Mouse (Mus musculus) MEL (cell line): ENCODE measurements around the gene Nckap5l. TPM values are rescaled to one million over a fixed set of nuclear protein-coding genes. Genes with fewer than 3 reads are reported as not detected.

Experiments
- DNase-seq: peaks from one replicate; pipeline ENCODE4 v3.0.0; 2011; ENCODE audit warnings: low read depth, low spot score
- H3K27ac ChIP-seq: 2 replicates; pipeline ENCODE4 v1.5.1; 2012; ENCODE audit warnings: low read depth, mild to moderate bottlenecking, control low read depth, low read length, moderate library complexity; ENCODE audit not compliant: control insufficient read depth
- H3K27me3 ChIP-seq, 2 experiments: fragments of 150-350 bp in 1 of 2; sonication (generic) in 1 of 2; 2 replicates each; pipeline ENCODE4 v1.6.1; 2012; ENCODE audit warnings: low read length in 2 of 2, mild to moderate bottlenecking in 2 of 2, improper control_type of control experiment in 1 of 2, moderate library complexity in 1 of 2; ENCODE audit not compliant: insufficient read depth in 2 of 2, control insufficient read depth in 1 of 2
- H3K36me3 ChIP-seq, 2 experiments: 2 replicates each; pipeline ENCODE4 v1.6.1; 2012 to 2014; ENCODE audit warnings: low read length in 2 of 2, improper control_type of control experiment in 1 of 2, inconsistent platforms in 1 of 2, mild to moderate bottlenecking in 1 of 2; ENCODE audit not compliant: insufficient read depth in 2 of 2, control insufficient read depth in 1 of 2
- H3K4me1 ChIP-seq, 2 experiments: fragments of 150-350 bp in 1 of 2; sonication (generic) in 1 of 2; 2 replicates each; pipeline ENCODE4 v1.6.1; 2012; ENCODE audit warnings: low read length in 2 of 2, improper control_type of control experiment in 1 of 2, mild to moderate bottlenecking in 1 of 2; ENCODE audit not compliant: insufficient read depth in 2 of 2, control insufficient read depth in 1 of 2
- H3K4me3 ChIP-seq, 2 experiments: fragments of 150-350 bp in 1 of 2; sonication (generic) in 1 of 2; 2 replicates each; pipeline ENCODE4 v1.5.1; 2012; ENCODE audit warnings: low read depth in 2 of 2, low read length in 2 of 2, mild to moderate bottlenecking in 2 of 2, moderate library complexity in 2 of 2, control low read depth in 1 of 2, improper control_type of control experiment in 1 of 2; ENCODE audit not compliant: control insufficient read depth in 1 of 2, insufficient read depth in 1 of 2
- H3K79me2 ChIP-seq: 2 replicates; pipeline ENCODE4 v1.6.1; 2012; ENCODE audit warnings: mild to moderate bottlenecking, low read length, moderate library complexity; ENCODE audit not compliant: control insufficient read depth, poor library complexity, insufficient read depth
- H3K9ac ChIP-seq: 2 replicates; pipeline ENCODE4 v1.6.1; 2012; ENCODE audit warnings: low read depth, mild to moderate bottlenecking, control low read depth, low read length, moderate library complexity; ENCODE audit not compliant: control insufficient read depth, poor library complexity, severe bottlenecking
- H3K9me3 ChIP-seq: fragments of 150-350 bp; sonication (generic); replicated peaks from 2 replicates; pipeline ENCODE4 v1.6.1; 2012; ENCODE audit warnings: mild to moderate bottlenecking, low read length, improper control_type of control experiment, moderate library complexity; ENCODE audit not compliant: insufficient read depth
- CHD1 ChIP-seq: IDR thresholded peaks from 2 replicates; pipeline ENCODE4 v1.6.1; 2012; ENCODE audit warnings: low read depth, mild to moderate bottlenecking, inconsistent platforms, low read length, improper control_type of control experiment
- CHD2 ChIP-seq: IDR thresholded peaks from 2 replicates; pipeline ENCODE4 v1.6.1; 2011; ENCODE audit warnings: low read length, improper control_type of control experiment
- E2F4 ChIP-seq: IDR thresholded peaks from 2 replicates; pipeline ENCODE4 v1.6.1; 2011; ENCODE audit warnings: low read depth, low read length, improper control_type of control experiment, borderline replicate concordance
- EP300 ChIP-seq, 2 experiments: IDR thresholded peaks; 2 replicates each; pipeline ENCODE4 v1.6.1; 2011; ENCODE audit warnings: improper control_type of control experiment in 2 of 2, low read length in 2 of 2, low read depth in 1 of 2, mild to moderate bottlenecking in 1 of 2
- ETS1 ChIP-seq: IDR thresholded peaks from 2 replicates; pipeline ENCODE4 v1.6.1; 2012; ENCODE audit warnings: low read depth, mild to moderate bottlenecking, inconsistent platforms, low read length, improper control_type of control experiment, moderate library complexity
- GATA1 ChIP-seq: IDR thresholded peaks from 2 replicates; pipeline ENCODE4 v1.6.1; 2011; ENCODE audit warnings: low read depth, low read length, improper control_type of control experiment
- MAFK ChIP-seq: IDR thresholded peaks from 2 replicates; pipeline ENCODE4 v1.6.1; 2011; ENCODE audit warnings: low read depth, mild to moderate bottlenecking, low read length, improper control_type of control experiment, borderline replicate concordance
- MAX ChIP-seq: IDR thresholded peaks from 2 replicates; pipeline ENCODE4 v1.6.1; 2011; ENCODE audit warnings: low read length, improper control_type of control experiment
- MEF2A ChIP-seq: IDR thresholded peaks from 2 replicates; pipeline ENCODE4 v1.6.1; 2014; ENCODE audit warnings: low read depth, mild to moderate bottlenecking, inconsistent platforms, low read length, improper control_type of control experiment; ENCODE audit not compliant: poor library complexity, insufficient replicate concordance, severe bottlenecking; ENCODE audit errors: extremely low read depth
- MYB ChIP-seq: IDR thresholded peaks from 2 replicates; pipeline ENCODE4 v1.6.1; 2011; ENCODE audit warnings: mild to moderate bottlenecking, low read depth, low read length, improper control_type of control experiment
- MYC ChIP-seq: IDR thresholded peaks from 2 replicates; pipeline ENCODE4 v1.6.1; 2011; ENCODE audit warnings: low read depth, mild to moderate bottlenecking, low read length, improper control_type of control experiment, moderate library complexity
- NELFE ChIP-seq: IDR thresholded peaks from 2 replicates; pipeline ENCODE4 v1.6.1; 2011; ENCODE audit warnings: low read depth, low read length, improper control_type of control experiment
- POLR2A ChIP-seq, 2 experiments: IDR thresholded peaks; 2 replicates each; pipeline ENCODE4 v1.6.1; 2011 to 2012; ENCODE audit warnings: low read length in 2 of 2, mild to moderate bottlenecking in 2 of 2, control low read depth in 1 of 2, improper control_type of control experiment in 1 of 2, low read depth in 1 of 2, moderate library complexity in 1 of 2; ENCODE audit not compliant: control insufficient read depth in 1 of 2, insufficient read depth in 1 of 2, poor library complexity in 1 of 2
- POLR2AphosphoS5 ChIP-seq: IDR thresholded peaks from 2 replicates; pipeline ENCODE4 v1.6.1; 2012; ENCODE audit warnings: low read depth, borderline replicate concordance, mild to moderate bottlenecking, inconsistent platforms, low read length, moderate library complexity, mixed read lengths
- SIN3A ChIP-seq: IDR thresholded peaks from 2 replicates; pipeline ENCODE4 v1.6.1; 2012; ENCODE audit warnings: low read length, improper control_type of control experiment, inconsistent platforms
- SMC3 ChIP-seq: IDR thresholded peaks from 2 replicates; pipeline ENCODE4 v1.6.1; 2011; ENCODE audit warnings: low read depth, low read length, improper control_type of control experiment
- TBP ChIP-seq: IDR thresholded peaks from 2 replicates; pipeline ENCODE4 v1.8.0; 2011; ENCODE audit warnings: low read depth, low read length, improper control_type of control experiment
- USF2 ChIP-seq, 2 experiments: IDR thresholded peaks; 2 replicates each; pipeline ENCODE4 v1.6.1; 2011 to 2012; ENCODE audit warnings: improper control_type of control experiment in 2 of 2, low read length in 2 of 2, borderline replicate concordance in 1 of 2, inconsistent platforms in 1 of 2, low read depth in 1 of 2, mild to moderate bottlenecking in 1 of 2; ENCODE audit not compliant: insufficient read depth in 1 of 2
- ZC3H11A ChIP-seq: IDR thresholded peaks from 2 replicates; pipeline ENCODE4 v1.6.1; 2012; ENCODE audit warnings: low read depth, mild to moderate bottlenecking, inconsistent platforms, low read length, improper control_type of control experiment
- ZKSCAN1 ChIP-seq: IDR thresholded peaks from 2 replicates; pipeline ENCODE4 v1.6.1; 2012; ENCODE audit warnings: low read depth, mild to moderate bottlenecking, inconsistent platforms, low read length, improper control_type of control experiment, moderate library complexity
- ZNF384 ChIP-seq: IDR thresholded peaks from 2 replicates; pipeline ENCODE4 v1.6.1; 2012; ENCODE audit warnings: low read depth, mild to moderate bottlenecking, inconsistent platforms, low read length, improper control_type of control experiment
- polyA plus RNA-seq, 2 experiments: library from polyadenylated mRNA; stranded (reverse) in 1 of 2; unstranded in 1 of 2; fragments of >175 nt in 1 of 2; fragments of >200 nt in 1 of 2; gene quantifications; 2 replicates each; pipeline versions ENCODE4 v1.2.1 to v1.2.4; 2012; ENCODE audit warnings: low replicate concordance in 2 of 2, low read depth in 1 of 2; ENCODE audit not compliant: insufficient read length in 2 of 2, insufficient read depth in 1 of 2, missing spikeins in 1 of 2
- total RNA-seq: library from RNA; depleted of rRNA; stranded (reverse); fragments of 300-350 nt; gene quantifications from 2 replicates; pipeline ENCODE4 v1.2.3, GENCODE M21; 2012

Gene Nckap5l
- total and polyA plus RNA-seq, 3 experiments, result 2.5 to 14.1 TPM; not detected in 1

- no peaks in the 10 kb centered on the region for H3K9me3 ChIP-seq
- TF ChIP-seq MEF2A, result no peak
- TF ChIP-seq CHD1, result no peak
- TF ChIP-seq CHD2, result no peak
- no peak for TF ChIP-seq NELFE
- TF ChIP-seq ZKSCAN1, result no peak
- no peak for TF ChIP-seq SIN3A
- TF ChIP-seq MAX, result no peak
- no peak for TF ChIP-seq MYB
- TF ChIP-seq POLR2AphosphoS5, result no peak
- TF ChIP-seq USF2 (IDR thresholded peaks at IDR 0.05; ENCODE audit: borderline replicate concordance in 1 of 2, insufficient read depth in 1 of 2, low read depth in 1 of 2, low read length in 2 of 2), result no peak
- no peak for TF ChIP-seq ZNF384
- TF ChIP-seq MYC, result no peak
- TF ChIP-seq ETS1, result no peak
- TF ChIP-seq POLR2A (IDR thresholded peaks at IDR 0.05; ENCODE audit: control insufficient read depth in 1 of 2, insufficient read depth in 1 of 2, low read depth in 1 of 2, low read length in 2 of 2, poor library complexity in 1 of 2), result no peak
- TF ChIP-seq TBP, result no peak
- TF ChIP-seq EP300 (IDR thresholded peaks at IDR 0.05; ENCODE audit: low read depth in 1 of 2, low read length in 2 of 2), result no peak
- TF ChIP-seq ZC3H11A, result no peak
- TF ChIP-seq MAFK, result no peak
- no peak for TF ChIP-seq GATA1
- no peak for TF ChIP-seq E2F4
- H3K4me1 ChIP-seq, result peaks cover 0 to 5% of the 10 kb centered on the region in 2 experiments; a peak in 2 of 4 replicates
- H3K9ac ChIP-seq, result no peak overlapping the region
- no peaks in the 10 kb centered on the region for H3K36me3 ChIP-seq
- H3K79me2 ChIP-seq, result no peaks in the 10 kb centered on the region
- no peak for DNase-seq
- H3K4me3 ChIP-seq, result no peak overlapping the region
- H3K27me3 ChIP-seq, result no peaks in the 10 kb centered on the region
- no peak overlapping the region for H3K27ac ChIP-seq
Observed at GRCm38 (mm10) chr15:99421676-99422075, 35.9 kb downstream of the Nckap5l start.

GRCm38 (mm10) chr15:99421152-99421551, 36.4 kb downstream of the Nckap5l start:
- H3K4me3 ChIP-seq, result no peak overlapping the region
- peaks cover 0 to 5% of the 10 kb centered on the region in 2 experiments; a peak in 2 of 4 replicates for H3K4me1 ChIP-seq
- H3K79me2 ChIP-seq, result no peaks in the 10 kb centered on the region
- H3K27me3 ChIP-seq, result no peaks in the 10 kb centered on the region
- DNase-seq, result no peak
- no peak for TF ChIP-seq SMC3
- no peak for TF ChIP-seq NELFE
- TF ChIP-seq, all 39 proteins: peak for 0
- H3K9ac ChIP-seq, result no peak overlapping the region
- no peak overlapping the region for H3K27ac ChIP-seq
- H3K36me3 ChIP-seq, result no peaks in the 10 kb centered on the region
- H3K9me3 ChIP-seq, result no peaks in the 10 kb centered on the region
